Mouse (Mus musculus): ENCODE measurements around the gene Cylc1. TPM values are rescaled to one million over a fixed set of nuclear protein-coding genes. Genes with fewer than 3 reads are reported as not detected.

The Cylc1 gene
- not detected for total RNA-seq (2021)
- long read RNA-seq, experiment 1, result 0 reads
- long read RNA-seq, experiment 2, result 0 reads

GRCm38 (mm10) chrX:111110118-111110517, at the start of gene Cylc1:
Gene Cylc1, plus strand, starts transcription at chrX:111110418.
- DNase-seq, result no peak

- no peak for DNase-seq
These were observed 31.5 kb upstream of the Cylc1 start for GRCm38 (mm10) chrX:111078680-111079079.

GRCm38 (mm10) chrX:111168040-111168439, 57.8 kb downstream of the Cylc1 start, which contains the start of gene Gm10112:
Gene Gm10112, plus strand, starts transcription at chrX:111168340.
- no peak for DNase-seq

Other genes starting within 250 kb of the Cylc1 start
- not detected for gene Gm10112, start 57.9 kb downstream of the Cylc1 start, total RNA-seq (2021)

Data from gastrocnemius, postnatal 10 days (tissue).